Mouse (Mus musculus): ENCODE measurements around the gene Tcf20.

Gene Tcf20

GRCm38 (mm10) chr15:82987732-82988112 lies at the start of gene Tcf20:
Gene Tcf20, minus strand, starts transcription at chr15:82987872.
- peak; percentile 95 for DNase-seq (ENCODE audit: low spot score)

- peak; percentile 50 for DNase-seq (ENCODE audit: low spot score)
Observed at GRCm38 (mm10) chr15:83036900-83037519, 49.3 kb upstream of the Tcf20 start.

- DNase-seq (ENCODE audit: low spot score): peak; percentile 14
Observed at GRCm38 (mm10) chr15:83036089-83036488, 48.4 kb upstream of the Tcf20 start.

- no peak for DNase-seq (ENCODE audit: low spot score)
Observed at GRCm38 (mm10) chr15:83034275-83034977, 46.8 kb upstream of the Tcf20 start.

GRCm38 (mm10) chr15:83032981-83033541 lies 45.4 kb upstream of the Tcf20 start, which contains the start of gene Nfam1:
Gene Nfam1, minus strand, starts transcription at chr15:83033306.
- DNase-seq (ENCODE audit: low spot score): no peak

GRCm38 (mm10) chr15:83030884-83031283 lies 43.2 kb upstream of the Tcf20 start:
- DNase-seq (ENCODE audit: low spot score): no peak

- no peak for DNase-seq (ENCODE audit: low spot score)
Observed at GRCm38 (mm10) chr15:83029725-83030718, 42.4 kb upstream of the Tcf20 start.

- DNase-seq (ENCODE audit: low spot score): no peak
Observed at GRCm38 (mm10) chr15:83026129-83026528, 38.5 kb upstream of the Tcf20 start.

- no peak for DNase-seq (ENCODE audit: low spot score)
Observed at GRCm38 (mm10) chr15:83025041-83025760, 37.5 kb upstream of the Tcf20 start.

- DNase-seq (ENCODE audit: low spot score): no peak
Observed at GRCm38 (mm10) chr15:83022947-83023346, 35.3 kb upstream of the Tcf20 start.

- no peak for DNase-seq (ENCODE audit: low spot score)
Observed at GRCm38 (mm10) chr15:83010990-83011664, 23.5 kb upstream of the Tcf20 start.

- no peak for DNase-seq (ENCODE audit: low spot score)
Observed at GRCm38 (mm10) chr15:83010423-83010822, 22.8 kb upstream of the Tcf20 start.

- no peak for DNase-seq (ENCODE audit: low spot score)
Observed at GRCm38 (mm10) chr15:83009532-83009931, 21.9 kb upstream of the Tcf20 start.

- no peak for DNase-seq (ENCODE audit: low spot score)
Observed at GRCm38 (mm10) chr15:83008761-83009423, 21.2 kb upstream of the Tcf20 start.

- no peak for DNase-seq (ENCODE audit: low spot score)
Observed at GRCm38 (mm10) chr15:83007346-83007920, 19.8 kb upstream of the Tcf20 start.

GRCm38 (mm10) chr15:83002665-83003548 lies 15.2 kb upstream of the Tcf20 start:
- no peak for DNase-seq (ENCODE audit: low spot score)

- DNase-seq (ENCODE audit: low spot score): no peak
Observed at GRCm38 (mm10) chr15:82998811-82999221, 11.1 kb upstream of the Tcf20 start.

- no peak for DNase-seq (ENCODE audit: low spot score)
Observed at GRCm38 (mm10) chr15:82996431-82996830, 8.8 kb upstream of the Tcf20 start.

GRCm38 (mm10) chr15:82995239-82995638 lies 7.6 kb upstream of the Tcf20 start:
- DNase-seq (ENCODE audit: low spot score): no peak
